Mouse (Mus musculus) mesoderm, embryonic 11.5 days (tissue): ENCODE measurements around the gene Spz1.
"Not testable (repeated sequence)": the region's sequence is repeated elsewhere in the genome, so short reads cannot be mapped to it uniquely, and the experiment has no call there.

Experiments
- DNase-seq: peaks from one replicate; pipeline ENCODE4 v3.0.0-alpha.2; 2012; ENCODE audit warnings: low read depth, low spot score

Spz1 gene

DNA sequence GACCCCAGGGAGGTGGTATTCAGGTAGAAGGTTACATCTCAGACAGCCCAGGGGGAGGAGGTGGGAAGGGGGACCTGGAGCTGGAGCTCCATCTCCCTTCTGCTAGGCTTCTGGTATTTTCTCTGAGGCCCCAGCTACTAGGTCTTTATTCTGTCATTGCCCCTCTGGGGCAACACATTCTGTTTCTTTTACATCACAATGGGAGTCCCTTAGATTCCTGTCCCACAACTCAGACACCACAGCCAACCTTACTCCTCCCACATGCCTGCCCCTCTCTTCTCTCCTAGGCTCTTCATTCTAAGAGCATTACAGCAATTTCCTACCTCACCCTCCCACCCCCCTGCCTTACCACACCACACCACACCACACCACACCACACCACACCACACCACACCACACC lies at the start of gene Spz1:
TSS of gene Spz1 (minus strand) at position 101 of the 400 bp plus-strand sequence.
- no peak for DNase-seq

DNA sequence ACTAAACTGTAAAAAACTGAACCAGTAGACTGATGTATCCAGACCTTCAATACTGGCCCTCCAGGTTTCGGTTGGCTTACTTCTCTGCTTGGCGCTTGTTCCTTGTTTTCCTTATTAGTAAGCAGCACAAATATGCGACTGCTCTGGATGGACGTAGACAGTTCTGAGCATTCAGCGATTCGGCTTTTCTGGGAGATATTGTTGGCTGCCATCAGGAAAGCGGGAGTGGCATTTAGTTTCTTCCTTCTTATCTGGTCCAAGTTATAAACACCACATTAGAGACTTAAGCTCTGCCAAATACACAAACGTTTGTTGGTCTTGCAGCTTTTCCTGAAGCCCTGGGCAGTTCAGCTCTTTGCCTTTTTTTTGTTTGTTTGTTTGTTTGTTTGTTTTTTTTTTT lies 40.5 kb upstream of the Spz1 start:
- DNase-seq, result no peak

DNA sequence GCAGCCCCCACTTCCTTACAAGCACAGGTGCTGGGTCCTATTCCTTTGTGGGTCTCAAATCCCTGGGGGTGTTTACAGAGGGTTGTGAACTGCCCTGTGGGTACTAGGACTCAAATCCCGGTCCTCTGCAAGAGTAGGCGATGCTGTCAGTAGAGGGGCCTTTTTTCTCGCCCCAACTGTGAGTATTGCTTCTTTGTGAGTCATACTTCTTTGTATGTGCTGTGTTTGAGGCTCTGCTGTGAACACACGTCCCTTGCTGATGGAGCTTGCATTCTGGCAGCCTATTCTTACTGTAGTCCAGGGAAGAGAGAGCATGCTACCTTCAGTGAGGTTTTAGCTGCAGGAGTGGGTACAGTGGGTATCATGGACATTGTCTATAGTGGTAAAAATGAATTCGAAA lies 39.2 kb upstream of the Spz1 start:
- no peak for DNase-seq

DNA sequence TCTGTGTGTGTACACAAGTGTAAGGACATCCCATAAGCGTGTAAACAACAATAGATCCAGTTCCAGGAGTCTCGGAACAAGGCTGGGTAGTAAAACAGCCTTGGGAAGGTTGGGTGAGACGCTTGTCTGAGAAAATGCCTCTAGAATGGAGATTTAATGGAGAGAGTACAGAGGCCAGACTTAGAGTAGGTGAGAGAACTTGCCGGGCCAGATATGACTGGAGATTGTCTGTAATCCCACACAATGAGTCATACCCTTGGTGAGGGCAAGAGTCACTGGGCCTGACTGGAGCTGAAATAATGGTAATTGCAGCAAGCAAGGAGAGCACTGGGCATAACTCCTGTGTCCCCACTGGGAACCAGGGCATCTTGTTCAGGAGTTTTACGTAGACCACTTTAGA lies 37.1 kb upstream of the Spz1 start:
- DNase-seq, result no peak

DNA sequence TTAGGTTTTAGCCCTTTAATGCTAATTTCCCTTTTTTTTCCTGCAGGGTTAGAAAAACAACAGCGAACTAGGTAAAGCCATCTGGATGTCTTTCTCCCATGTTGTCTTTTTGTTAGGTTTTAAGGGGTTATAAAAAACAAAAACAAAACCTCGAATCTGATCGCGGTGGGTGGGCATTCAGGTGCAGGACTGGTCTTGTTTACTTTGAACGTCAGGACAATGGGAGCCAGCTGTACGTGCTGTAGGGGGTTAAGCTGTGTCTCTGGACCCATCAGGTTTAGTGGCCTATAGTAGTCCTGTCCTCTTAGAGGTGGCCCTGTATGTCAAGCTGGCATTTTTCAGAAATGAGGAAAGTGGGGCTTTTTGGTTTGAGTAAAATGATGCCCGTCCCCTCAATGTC lies 35.9 kb upstream of the Spz1 start:
- DNase-seq, result no peak

DNA sequence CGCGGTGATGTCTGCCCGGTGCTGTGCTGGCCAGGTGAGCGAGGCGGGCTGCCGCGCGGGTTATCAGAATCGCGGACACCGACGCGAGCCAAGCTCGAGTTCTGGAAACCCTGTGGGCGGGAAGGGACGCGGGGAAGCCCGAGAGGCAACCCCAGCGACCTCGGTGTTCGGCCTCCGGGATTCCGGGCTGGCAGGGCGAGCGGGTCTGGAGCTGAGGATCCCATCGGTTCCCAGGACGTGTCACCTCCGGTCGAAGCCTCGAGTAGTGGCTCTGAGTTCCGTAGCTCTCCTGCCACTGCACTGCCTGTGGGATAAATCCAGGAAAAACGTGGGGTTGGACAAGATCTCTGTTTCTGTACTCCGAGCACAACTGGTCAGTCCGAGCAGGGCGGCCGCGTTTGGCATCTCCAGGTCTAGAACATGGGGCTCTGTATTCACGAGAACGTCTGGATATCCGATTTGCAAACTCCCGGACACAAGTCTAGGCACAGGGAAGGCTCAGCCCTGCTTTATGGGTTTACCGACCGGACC lies 35.3 kb upstream of the Spz1 start:
- DNase-seq, result no peak

DNA sequence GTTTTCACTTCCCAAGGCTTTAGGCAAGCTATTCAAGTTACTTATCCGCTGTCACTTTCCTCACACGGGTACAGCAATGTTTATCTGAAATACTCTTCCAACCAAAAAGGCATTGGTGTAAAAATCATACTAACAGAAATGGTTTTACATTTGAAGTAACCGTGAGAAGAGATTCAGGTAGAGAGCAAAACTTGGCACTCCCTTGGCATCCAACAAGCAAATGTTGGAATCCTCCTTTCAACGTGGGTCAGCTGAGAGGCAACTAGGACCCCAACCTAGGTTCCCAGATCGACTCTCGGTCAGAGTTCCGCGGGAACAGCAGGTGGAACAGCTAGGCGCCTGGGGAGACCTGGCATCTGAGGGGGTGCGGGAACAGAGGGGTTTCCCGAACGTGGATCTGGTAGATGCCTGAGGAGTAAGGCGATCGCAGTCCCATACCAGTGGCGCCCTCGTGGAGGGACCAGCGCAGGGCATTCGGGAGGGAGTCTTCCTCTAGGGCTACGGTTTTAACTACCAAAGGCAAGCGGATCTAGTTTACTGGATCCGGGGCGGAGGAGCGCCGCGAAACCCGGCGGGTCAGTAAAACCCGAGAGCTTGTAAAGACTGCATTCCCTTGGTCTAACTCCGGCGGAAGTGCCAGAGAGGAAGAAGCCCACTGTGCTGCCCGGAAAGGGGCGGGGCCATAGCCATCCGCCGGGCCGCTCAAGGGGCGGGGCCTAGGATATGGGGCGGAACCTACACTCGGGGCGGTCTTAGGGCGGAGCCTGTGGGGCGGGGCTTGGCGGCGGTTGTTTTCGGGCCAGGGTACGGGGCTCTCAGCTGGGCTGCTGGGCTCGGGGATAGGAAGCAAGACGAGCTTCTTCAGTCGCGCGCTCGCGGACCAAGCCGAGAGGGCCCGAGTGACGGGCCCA lies 34.6 kb upstream of the Spz1 start, which contains the start of gene Serinc5:
TSS of gene Serinc5 (plus strand) at position 781 of the 911 bp plus-strand sequence.
- DNase-seq, result peak; percentile 96

DNA sequence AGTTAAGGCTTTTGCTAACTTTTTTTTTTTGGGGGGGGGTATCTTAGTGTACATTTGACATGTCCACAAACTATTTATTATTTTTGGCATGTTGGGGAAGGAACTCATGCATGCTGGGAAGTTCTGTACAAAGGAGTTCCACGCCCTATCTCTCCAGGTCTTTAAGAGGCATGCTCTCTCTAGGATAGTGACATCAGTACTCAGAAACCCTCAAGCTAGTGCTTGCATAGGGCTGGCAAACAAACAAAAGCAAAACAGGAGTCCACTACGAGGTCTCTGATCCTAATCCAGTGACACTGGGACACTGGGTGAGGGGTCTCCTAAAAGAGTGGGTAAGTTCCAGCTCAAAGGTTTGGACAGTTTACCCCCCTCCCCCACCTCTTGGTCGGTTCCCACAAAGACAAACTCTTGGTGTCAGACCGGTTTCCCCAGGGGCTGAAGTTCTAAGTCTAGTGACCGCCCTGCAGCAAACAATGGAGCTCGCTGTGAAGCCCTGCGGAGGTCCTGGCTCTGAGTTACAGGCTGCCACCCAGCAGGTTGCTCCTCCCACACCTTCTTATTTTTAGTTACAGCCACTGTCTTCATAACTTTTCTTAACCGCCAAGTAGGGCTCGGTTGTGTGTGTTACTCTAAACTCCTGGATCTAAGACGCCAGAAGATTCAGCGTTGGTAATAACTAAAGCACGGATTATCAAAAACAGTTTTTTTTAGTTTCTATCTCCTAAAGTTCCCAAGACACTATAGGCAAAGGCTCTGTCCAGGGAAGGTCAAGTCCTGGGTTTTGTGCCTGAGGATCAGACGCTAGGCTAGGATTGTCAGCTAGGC lies 33.7 kb upstream of the Spz1 start:
- DNase-seq, result no peak

DNA sequence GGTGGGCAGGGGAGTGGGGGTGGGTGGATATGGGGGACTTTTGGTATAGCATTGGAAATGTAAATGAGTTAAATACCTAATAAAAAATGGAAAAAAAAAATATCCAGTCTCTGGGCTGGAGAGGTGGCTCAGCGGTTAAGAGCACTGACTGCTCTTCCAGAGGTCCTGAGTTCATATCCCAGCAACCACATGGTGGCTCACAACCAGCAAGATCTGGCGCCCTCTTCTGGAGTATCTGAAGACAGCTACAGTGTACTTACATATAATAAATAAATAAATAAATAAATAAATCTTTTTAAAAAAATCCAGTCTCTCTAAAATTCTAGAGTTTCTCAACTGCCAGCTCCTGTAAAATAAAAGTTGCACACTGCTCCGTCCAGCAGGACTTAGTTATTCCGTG lies 29.3 kb upstream of the Spz1 start:
- DNase-seq, result not testable (repeated sequence)

DNA sequence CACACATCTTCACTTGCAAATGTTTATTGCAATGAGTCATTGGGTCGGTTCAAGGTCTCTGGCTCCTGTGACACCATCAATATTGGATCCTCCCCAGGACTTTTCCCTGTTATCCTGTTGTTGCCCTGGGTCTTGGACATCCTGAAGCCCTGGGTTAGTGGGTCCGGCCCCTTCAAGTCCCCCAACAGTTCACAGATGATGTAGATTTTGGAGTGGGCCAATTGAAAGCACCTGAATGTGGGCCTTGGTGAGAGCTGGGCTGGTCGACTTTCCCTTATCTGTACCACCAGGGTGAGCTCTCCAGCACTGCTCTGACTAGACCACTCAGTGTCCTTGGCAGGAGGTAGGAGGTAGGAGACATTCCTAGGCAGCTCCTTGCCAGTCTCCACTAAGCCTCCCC lies 19.5 kb upstream of the Spz1 start:
- DNase-seq, result no peak

DNA sequence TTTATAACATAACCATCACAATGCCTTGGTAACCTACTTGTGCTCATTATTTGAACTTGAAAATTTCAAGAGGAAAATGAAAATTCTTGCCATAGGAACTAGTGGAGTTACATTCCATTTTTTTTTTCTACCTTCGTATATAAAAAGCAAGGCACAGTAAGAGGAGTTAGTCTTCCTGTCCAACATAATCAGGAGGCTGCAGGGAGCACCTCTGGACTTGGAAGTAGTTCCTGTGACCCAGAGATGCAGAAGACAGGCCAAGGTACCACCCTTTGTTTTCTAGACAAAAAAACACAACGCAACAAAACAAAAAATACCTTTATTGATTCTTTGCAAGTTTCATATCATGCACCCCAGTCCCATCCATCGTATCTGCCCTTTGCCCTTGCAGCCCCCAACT lies 18.9 kb upstream of the Spz1 start:
- no peak for DNase-seq

DNA sequence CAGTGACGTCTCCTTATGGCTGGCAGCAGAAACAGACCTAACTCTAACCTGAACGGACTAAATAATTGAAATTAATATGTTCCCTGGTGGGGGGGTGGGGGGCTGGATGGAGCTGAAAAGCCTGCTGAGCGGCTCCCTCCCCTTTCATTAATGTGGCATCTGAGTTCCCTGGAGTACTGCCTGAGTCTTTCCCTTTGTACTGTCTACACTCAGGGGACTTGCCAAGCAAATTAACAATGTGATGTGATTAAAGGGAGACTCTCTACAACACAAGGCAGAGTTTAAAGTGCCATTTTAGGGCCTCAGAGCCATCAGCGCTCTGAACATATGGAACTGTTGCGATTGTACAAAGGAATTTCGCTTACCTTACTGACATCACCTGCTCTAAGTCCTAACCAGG lies 18.5 kb upstream of the Spz1 start:
- DNase-seq, result peak; percentile 41

DNA sequence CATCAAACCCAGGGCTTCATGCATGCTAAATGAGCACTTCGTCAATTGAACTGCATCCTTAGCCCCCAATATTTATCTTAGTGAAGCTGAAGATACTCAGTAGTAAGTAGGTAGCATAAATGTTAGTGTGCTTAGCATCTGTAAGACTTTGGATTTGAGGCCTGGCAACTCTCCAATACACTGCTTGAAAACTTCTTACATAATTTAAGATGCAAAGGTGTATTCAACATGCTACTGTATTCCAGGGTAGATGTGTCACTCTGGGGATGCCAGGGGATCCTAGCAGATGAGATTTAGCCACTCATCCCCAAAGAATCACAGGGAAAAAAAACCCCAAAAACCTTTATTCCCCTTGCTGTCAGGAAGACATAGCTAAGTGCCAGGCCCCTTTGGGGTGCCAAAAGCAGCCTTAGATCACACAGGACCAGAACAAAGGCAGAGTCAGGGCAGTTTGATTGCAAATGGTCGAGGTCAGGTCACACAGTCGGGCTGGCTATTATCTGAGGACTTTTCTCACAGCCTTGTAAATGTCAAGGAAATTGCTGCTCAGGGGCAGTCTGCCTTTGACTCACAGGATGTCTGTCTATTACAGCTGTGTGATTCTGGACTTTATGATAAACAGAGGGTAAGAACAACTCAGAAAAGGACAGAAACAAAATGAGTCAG lies 17.9 kb upstream of the Spz1 start:
- DNase-seq, result peak; percentile 71

DNA sequence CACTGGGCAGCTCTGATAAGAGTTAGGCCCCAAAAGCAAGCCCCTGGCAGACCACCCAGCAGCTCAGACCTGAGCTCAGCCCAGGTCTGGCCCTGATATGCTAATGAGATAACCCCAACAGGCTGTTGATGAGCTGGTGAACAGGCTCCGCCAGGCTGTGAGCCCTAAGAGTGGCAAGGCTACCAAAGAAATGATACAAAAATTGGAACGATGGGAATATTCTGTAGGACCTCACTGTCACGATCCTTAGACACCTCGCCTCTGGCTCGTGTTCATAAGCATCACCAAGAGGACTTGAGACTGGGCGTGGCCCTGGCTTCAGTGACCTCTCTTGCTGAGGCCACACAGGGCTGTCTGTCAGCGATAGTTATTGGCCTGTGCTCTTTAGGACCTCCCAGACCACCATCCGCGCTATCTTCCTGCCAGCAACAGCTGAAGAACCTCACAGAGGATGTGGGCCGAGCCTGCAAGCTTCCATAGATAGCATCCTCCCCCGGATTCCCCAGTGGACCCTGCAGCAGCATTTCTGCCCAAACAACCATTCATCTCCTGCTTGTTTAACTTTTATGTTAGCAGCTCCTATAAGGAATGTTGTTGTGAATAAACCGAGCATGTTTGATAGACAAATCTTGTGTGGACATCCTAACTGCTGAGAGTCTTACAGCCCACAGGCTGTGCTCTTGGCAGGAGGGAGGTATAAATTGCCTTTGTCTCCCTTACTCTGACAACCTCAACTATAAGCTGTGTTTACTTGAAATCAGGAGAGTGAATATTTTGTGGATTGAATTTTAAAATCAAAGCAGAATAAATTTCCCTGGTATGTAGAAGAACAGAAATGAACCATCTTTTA lies 17.0 kb upstream of the Spz1 start:
- peak; percentile 73 for DNase-seq

DNA sequence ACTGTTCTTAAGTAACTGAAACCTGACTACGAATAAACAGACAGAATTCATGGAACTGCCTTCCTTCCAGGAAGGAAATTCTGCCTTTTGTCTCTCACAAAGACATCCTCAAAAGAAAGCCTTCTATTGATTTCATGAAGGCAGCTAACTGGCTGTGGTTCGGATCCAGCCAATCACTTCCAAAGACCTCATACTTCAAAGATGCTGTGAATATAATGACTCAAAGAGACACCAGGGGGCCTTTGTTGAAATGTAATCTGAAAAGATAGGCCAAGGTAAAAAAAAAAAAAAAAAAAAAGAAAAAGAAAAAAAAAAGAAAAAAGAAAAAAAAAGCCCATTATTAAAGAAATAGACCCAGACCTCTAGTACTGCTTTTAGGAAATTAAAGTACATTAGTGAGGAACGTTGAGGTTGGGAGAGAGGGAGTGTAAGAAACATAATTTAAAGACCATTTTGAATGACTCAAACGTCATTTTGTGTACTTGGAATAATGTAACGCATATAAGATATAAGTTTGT lies 16.4 kb upstream of the Spz1 start:
- no peak for DNase-seq

DNA sequence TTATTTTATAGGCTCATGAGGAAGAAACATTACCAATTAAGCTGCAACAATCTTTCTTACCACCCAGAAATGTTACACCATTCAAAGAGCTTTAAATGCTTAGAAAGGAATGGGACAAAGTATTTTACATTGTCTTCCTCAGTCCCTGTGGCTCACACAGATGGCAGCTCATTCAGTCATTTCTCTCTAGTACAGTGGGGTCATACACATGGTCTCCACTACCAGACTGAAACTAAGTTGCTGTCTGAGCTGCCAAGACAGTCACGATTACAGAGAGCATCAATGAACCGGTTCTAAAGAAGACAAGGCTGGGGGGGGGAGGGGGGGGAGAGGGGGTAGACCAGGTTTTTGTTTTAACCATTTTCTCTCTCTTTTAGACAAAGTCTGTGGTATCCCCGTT lies 15.3 kb upstream of the Spz1 start:
- DNase-seq, result no peak

DNA sequence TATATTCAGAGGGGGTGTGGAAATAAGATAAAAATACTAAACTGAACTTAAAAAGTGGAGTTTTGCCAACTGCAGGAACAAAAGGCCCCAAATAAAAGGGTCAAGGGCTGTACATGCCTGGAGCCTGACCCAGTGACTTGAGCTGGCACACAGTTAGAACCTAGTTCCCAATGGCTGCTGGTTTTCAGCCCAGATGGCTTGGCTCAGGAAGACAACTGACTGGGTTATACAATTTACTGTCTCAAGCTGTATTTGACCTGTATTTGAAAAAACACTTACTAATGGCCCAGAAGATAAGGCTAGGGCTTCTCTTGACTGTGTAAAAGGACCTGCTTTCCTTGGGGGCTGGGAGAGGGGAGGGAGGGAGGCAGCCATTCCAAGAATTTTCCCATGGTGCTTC lies 13.3 kb upstream of the Spz1 start:
- no peak for DNase-seq

DNA sequence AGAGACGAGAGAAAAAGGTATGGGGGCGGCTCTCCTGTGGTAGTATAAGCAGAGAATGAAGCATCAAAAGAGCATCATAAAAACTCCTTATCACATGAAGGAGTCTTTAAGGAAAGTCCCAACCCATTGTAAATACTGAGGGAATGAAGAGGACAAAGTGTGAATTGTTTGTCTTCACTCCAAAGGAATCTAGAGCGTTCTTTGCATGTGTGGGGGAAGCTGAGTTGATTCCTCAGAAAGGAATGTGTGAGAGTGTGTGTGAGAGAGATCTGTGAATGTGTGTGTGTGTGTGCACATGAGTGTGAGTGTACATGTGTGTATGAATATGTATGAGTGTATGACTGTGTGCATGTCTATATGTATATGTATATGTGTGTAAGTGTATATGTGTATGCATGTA lies 12.7 kb upstream of the Spz1 start:
- no peak for DNase-seq

DNA sequence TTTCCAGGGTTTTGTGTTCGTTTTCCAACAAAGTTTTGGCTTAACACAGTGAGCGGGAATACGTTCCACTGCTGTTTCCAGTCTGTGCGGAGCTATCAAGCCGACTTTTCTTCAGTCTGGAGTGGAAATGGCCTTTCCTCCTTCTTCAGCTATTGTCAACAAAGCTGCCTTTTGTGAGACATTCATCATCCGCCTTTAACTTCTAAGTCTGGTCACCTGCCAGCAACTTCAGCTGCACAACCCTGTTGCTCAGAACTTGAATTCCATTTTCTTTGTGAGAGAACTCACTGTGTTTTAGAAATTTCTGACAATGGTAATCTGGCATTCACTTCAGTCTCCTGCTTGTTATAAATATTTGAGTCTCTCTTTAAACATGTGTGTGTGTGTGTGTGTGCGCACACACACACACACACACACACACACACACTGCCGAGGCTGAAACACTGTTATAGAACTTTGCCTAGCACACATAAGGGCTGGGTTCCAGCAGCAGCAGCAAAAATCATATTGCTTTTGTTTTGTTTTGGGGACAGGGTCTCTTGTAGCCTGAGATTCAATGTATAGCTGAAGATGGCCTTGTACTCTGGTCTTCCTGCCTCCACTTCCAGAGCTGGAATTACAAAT lies 8.2 kb upstream of the Spz1 start:
- DNase-seq, result no peak
